Mouse (Mus musculus): ENCODE measurements around the gene Chchd6. TPM values are rescaled to one million over a fixed set of nuclear protein-coding genes. Genes with fewer than 3 reads are reported as not detected.

Chchd6 gene
- polyA plus RNA-seq, 1 experiment from 2014 or later = 191 TPM

DNA sequence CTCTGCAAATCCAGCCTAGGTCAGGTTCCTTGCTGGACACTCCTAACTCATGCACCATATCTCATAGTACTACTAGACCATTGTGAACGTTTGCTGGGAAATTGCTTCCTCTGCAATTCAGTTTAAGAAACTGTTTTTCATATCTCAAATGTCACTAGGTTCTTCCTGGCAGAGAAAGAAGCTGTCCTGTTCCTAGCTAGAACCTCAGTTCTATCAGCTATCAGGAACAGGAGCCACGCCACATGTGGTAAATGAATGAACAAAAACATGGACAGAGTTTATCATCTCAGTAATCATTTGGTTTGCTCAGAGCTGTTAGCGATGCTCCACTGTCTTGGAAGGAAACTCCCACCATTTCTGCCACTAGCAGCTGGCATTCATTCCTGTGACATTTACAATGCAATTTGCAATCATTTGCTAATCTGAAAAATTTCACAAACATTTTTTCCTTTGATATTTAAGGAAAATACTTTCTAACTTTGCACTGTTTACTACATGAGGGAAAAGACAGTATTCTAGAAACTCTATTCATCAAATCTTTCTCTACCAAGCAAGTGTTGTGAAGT lies 179.3 kb downstream of the Chchd6 start:
- WGBS = 89% methylated on average over 3 of the region's 3 CpGs

DNA sequence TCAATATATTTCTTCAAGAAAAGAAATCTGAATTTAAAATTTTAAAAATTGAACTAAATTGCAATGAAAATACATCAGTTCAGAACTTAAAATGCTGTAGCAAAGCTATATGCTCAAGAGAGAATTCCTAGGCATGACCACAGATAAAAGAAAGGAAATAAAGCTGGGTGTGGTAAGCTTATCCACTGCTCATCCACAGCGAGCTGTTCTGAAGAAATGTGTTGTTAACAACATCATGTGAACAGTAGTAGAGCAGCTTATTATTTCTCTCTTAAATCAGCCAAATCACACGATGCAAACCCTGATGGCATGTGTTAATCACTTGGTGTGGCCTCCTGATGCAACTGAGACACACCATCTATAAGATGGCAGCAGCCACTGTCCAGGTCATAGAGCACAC lies 180.4 kb downstream of the Chchd6 start:
- no peak for ATAC-seq
- WGBS = 90% methylated on average over 2 of the region's 2 CpGs

More for the DNA sequence above, 179.3 kb downstream of the Chchd6 start:
- Histone ChIP-seq H3K27ac (ENCODE audit: low read length) (no peak overlapping the region), H3K4me1 (ENCODE audit: control insufficient read depth, insufficient read depth, low read length) (no peaks in the 10 kb centered on the region), H3K27me3 (ENCODE audit: control insufficient read depth, insufficient read depth, low read depth, low read length) (no peaks in the 10 kb centered on the region), H3K9me3 (replicated peaks; ENCODE audit: control insufficient read depth, low read length, poor library complexity, severe bottlenecking) (no peaks in the 10 kb centered on the region), H3K9ac (ENCODE audit: low read depth, low read length) (no peak overlapping the region), H3K4me3 (ENCODE audit: low read depth, low read length) (no peak overlapping the region), H3K36me3 (ENCODE audit: control insufficient read depth, insufficient read depth, low read length) (0 out of 2 replicates have a peak, but pooled peaks cover 2% of the 10 kb centered on the region), H3K4me2 (ENCODE audit: low read length) (no peak overlapping the region)
- no peak for ATAC-seq

DNA sequence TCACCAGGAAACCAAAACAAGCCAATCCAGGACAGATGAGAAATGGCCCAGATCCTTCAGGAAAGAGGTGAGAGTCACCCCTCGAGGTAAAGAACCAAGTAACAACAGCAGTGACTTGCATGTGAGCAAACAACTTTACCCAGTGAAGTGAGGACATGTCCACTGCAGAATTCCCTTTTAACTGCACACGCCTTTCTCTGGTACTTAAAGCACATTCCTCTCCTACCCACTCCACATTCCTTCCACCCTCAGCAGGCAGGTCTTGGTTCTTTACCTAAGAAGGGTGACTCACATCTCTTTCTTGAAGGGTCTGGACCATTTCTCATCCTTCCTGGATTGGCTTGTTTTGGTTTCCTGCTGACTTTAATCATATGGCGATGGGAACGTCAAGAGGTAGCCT lies 181.3 kb downstream of the Chchd6 start:
- H3K9ac ChIP-seq (ENCODE audit: low read depth, low read length) = no peak overlapping the region
- 84% methylated on average over 4 of the region's 4 CpGs for WGBS
- H3K4me2 ChIP-seq (ENCODE audit: low read length) = no peak overlapping the region
- H3K4me1 ChIP-seq (ENCODE audit: control insufficient read depth, insufficient read depth, low read length) = no peaks in the 10 kb centered on the region
- H3K4me3 ChIP-seq (ENCODE audit: low read depth, low read length) = no peak overlapping the region
- H3K27me3 ChIP-seq (ENCODE audit: control insufficient read depth, insufficient read depth, low read depth, low read length) = no peaks in the 10 kb centered on the region
- H3K27ac ChIP-seq (ENCODE audit: low read length) = no peak overlapping the region
- H3K9me3 ChIP-seq (replicated peaks; ENCODE audit: control insufficient read depth, low read length, poor library complexity, severe bottlenecking) = no peaks in the 10 kb centered on the region
- no peak for ATAC-seq
- H3K36me3 ChIP-seq (ENCODE audit: control insufficient read depth, insufficient read depth, low read length) = 0 out of 2 replicates have a peak, but pooled peaks cover 2% of the 10 kb centered on the region

More for the DNA sequence above, 180.4 kb downstream of the Chchd6 start:
- H3K4me2 ChIP-seq (ENCODE audit: low read length) = no peak overlapping the region
- no peaks in the 10 kb centered on the region for H3K27me3 ChIP-seq (ENCODE audit: control insufficient read depth, insufficient read depth, low read depth, low read length)
- H3K4me3 ChIP-seq (ENCODE audit: low read depth, low read length) = no peak overlapping the region
- no peak overlapping the region for H3K27ac ChIP-seq (ENCODE audit: low read length)
- no peaks in the 10 kb centered on the region for H3K9me3 ChIP-seq (replicated peaks; ENCODE audit: control insufficient read depth, low read length, poor library complexity, severe bottlenecking)
- H3K36me3 ChIP-seq (ENCODE audit: control insufficient read depth, insufficient read depth, low read length) = 0 out of 2 replicates have a peak, but pooled peaks cover 2% of the 10 kb centered on the region
- H3K9ac ChIP-seq (ENCODE audit: low read depth, low read length) = no peak overlapping the region
- no peaks in the 10 kb centered on the region for H3K4me1 ChIP-seq (ENCODE audit: control insufficient read depth, insufficient read depth, low read length)

DNA sequence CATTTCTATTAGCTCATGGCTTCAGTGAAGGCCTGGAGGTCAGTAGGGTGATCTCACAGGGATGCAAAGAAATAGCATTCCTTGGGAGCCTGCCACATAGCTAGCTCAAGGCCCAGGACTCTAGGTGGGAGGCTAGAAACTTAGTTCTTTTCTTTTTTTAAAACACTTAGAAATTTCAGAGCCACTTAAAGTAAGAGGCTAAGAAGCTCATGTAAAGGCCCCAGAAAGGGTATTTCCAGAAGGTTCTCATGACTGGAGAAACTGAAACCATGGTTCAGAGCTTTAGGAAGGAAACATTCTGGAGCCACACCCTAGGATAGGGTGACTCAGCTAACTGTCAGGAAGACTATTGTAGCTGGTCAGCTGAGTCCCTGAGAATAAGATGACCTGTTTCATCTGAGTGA lies 182.0 kb downstream of the Chchd6 start:
- H3K36me3 ChIP-seq (ENCODE audit: control insufficient read depth, insufficient read depth, low read length) = no peaks in the 10 kb centered on the region
- no peak overlapping the region for H3K9ac ChIP-seq (ENCODE audit: low read depth, low read length)
- H3K9me3 ChIP-seq (replicated peaks; ENCODE audit: control insufficient read depth, low read length, poor library complexity, severe bottlenecking) = no peaks in the 10 kb centered on the region
- H3K27me3 ChIP-seq (ENCODE audit: control insufficient read depth, insufficient read depth, low read depth, low read length) = no peaks in the 10 kb centered on the region
- no peak overlapping the region for H3K4me2 ChIP-seq (ENCODE audit: low read length)
- H3K27ac ChIP-seq (ENCODE audit: low read length) = no peak overlapping the region
- no peak overlapping the region for H3K4me3 ChIP-seq (ENCODE audit: low read depth, low read length)
- ATAC-seq = no peak
- H3K4me1 ChIP-seq (ENCODE audit: control insufficient read depth, insufficient read depth, low read length) = no peaks in the 10 kb centered on the region

DNA sequence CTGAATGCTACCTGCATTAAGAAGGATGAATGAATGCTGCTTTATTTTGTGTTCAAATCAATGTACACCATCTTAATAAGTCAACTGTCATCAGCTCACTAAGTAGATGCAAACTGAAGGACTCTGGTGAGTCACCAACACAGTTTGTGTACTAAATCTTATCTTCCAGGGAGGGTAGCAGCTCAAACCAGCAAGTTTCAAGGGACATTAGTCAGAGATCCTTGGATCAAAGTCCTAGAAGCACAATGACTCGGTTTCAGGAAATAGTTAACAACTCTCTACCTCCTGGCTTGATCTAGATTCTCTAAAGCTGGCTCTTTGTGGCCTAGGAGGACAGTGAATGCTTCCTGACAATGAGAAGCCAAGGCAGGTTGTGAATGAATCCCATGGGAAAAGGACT lies 182.9 kb downstream of the Chchd6 start:
- Histone ChIP-seq H3K27me3 (ENCODE audit: control insufficient read depth, insufficient read depth, low read depth, low read length) (no peaks in the 10 kb centered on the region), H3K9me3 (replicated peaks; ENCODE audit: control insufficient read depth, low read length, poor library complexity, severe bottlenecking) (no peaks in the 10 kb centered on the region), H3K9ac (ENCODE audit: low read depth, low read length) (no peak overlapping the region), H3K36me3 (ENCODE audit: control insufficient read depth, insufficient read depth, low read length) (no peaks in the 10 kb centered on the region), H3K4me2 (ENCODE audit: low read length) (no peak overlapping the region), H3K4me1 (ENCODE audit: control insufficient read depth, insufficient read depth, low read length) (no peaks in the 10 kb centered on the region), H3K4me3 (ENCODE audit: low read depth, low read length) (no peak overlapping the region), H3K27ac (ENCODE audit: low read length) (no peak overlapping the region)
- no peak for ATAC-seq
- 74% methylated on average over 1 of the region's 1 CpGs for WGBS

DNA sequence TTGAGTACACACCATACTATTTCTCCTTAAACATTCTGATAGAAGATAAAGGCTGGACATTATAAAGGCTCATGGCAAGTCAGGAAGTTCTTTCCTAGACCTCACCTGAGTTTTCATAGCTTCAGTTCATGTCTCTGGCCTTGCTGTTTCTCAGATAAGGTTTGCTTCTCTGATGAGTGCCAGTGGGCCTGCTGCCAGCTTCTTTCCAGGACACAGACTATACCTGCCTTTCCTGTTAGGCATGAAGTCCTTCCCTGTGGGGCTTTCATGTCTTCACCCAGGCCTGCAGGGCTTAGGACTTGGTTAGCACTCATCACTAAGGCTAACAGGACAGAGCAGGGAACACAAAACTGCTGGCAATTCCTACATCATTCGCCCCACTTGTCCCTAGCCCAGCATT lies 186.4 kb downstream of the Chchd6 start:
- Histone ChIP-seq H3K27me3 (ENCODE audit: control insufficient read depth, insufficient read depth, low read depth, low read length) (no peaks in the 10 kb centered on the region), H3K9me3 (replicated peaks; ENCODE audit: control insufficient read depth, low read length, poor library complexity, severe bottlenecking) (no peaks in the 10 kb centered on the region), H3K4me1 (ENCODE audit: control insufficient read depth, insufficient read depth, low read length) (no peaks in the 10 kb centered on the region), H3K36me3 (ENCODE audit: control insufficient read depth, insufficient read depth, low read length) (no peaks in the 10 kb centered on the region), H3K9ac (ENCODE audit: low read depth, low read length) (no peak overlapping the region), H3K4me3 (ENCODE audit: low read depth, low read length) (no peak overlapping the region), H3K27ac (ENCODE audit: low read length) (no peak overlapping the region), H3K4me2 (ENCODE audit: low read length) (no peak overlapping the region)
- 90% methylated on average over 1 of the region's 1 CpGs for WGBS
- ATAC-seq = no peak

DNA sequence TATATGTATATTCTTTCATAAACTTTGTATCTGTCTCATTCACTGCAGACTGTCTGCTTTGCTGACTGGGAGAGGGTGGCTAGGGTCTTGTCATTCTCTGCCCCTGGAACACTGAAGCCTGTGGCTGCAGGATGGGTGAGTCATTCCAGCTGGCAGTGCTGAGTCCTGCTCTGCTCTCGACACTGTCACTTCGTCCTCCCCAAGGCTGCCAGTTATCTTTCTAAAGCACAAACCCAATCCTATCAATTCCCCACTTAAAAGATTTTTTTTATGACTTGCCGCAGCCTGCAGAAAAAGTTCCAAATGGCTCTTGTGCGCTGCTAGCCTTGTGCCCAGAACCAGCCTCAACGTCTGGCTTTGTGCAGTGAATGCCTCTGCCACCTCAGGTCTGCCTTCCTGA lies 187.2 kb downstream of the Chchd6 start:
- no peak for ATAC-seq
- no peaks in the 10 kb centered on the region for H3K36me3 ChIP-seq (ENCODE audit: control insufficient read depth, insufficient read depth, low read length)
- no peak overlapping the region for H3K4me2 ChIP-seq (ENCODE audit: low read length)
- H3K4me1 ChIP-seq (ENCODE audit: control insufficient read depth, insufficient read depth, low read length) = no peaks in the 10 kb centered on the region
- H3K27me3 ChIP-seq (ENCODE audit: control insufficient read depth, insufficient read depth, low read depth, low read length) = no peaks in the 10 kb centered on the region
- no peak overlapping the region for H3K4me3 ChIP-seq (ENCODE audit: low read depth, low read length)
- 81% methylated on average over 5 of the region's 5 CpGs for WGBS
- H3K9ac ChIP-seq (ENCODE audit: low read depth, low read length) = no peak overlapping the region
- H3K9me3 ChIP-seq (replicated peaks; ENCODE audit: control insufficient read depth, low read length, poor library complexity, severe bottlenecking) = no peaks in the 10 kb centered on the region
- H3K27ac ChIP-seq (ENCODE audit: low read length) = no peak overlapping the region

DNA sequence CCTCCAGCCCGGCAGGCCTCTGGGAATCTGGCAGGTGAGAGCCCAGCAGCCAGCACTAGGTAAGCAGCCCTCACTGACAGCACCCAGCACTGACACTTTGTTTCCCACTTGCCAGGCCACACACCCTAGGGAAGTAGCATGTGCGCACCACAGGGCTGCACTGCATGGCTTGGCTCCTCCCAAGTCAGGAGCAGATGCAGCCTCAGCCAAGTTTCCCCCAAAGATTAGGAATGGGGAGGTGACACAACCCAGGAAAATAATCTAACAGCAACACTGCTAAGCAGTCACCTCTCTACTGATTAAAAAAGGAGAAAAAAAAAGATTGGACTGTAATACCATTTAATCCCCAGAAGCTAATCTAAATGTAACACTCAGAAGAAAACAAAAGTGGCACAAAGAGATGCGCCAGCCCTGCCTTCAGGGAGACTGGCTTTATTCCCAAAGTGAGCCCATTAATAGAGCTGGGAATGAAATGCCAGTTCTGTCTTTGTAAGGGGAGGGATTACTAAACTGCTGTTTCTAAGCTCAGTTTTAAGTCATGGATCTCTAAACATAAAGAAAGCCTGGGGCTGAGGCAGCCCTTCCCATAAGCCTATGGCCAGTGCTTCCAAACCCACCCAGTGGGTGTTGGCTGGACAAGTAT lies 188.1 kb downstream of the Chchd6 start:
- Histone ChIP-seq H3K4me3 (ENCODE audit: low read depth, low read length) (no peak overlapping the region), H3K9ac (ENCODE audit: low read depth, low read length) (no peak overlapping the region), H3K27me3 (ENCODE audit: control insufficient read depth, insufficient read depth, low read depth, low read length) (no peaks in the 10 kb centered on the region), H3K36me3 (ENCODE audit: control insufficient read depth, insufficient read depth, low read length) (no peaks in the 10 kb centered on the region), H3K9me3 (replicated peaks; ENCODE audit: control insufficient read depth, low read length, poor library complexity, severe bottlenecking) (no peaks in the 10 kb centered on the region), H3K4me1 (ENCODE audit: control insufficient read depth, insufficient read depth, low read length) (no peaks in the 10 kb centered on the region), H3K4me2 (ENCODE audit: low read length) (no peak overlapping the region), H3K27ac (ENCODE audit: low read length) (no peak overlapping the region)
- 38% methylated on average over 3 of the region's 3 CpGs for WGBS
- ATAC-seq = peak; percentile 42; the same call in 1 of the 2 replicates

DNA sequence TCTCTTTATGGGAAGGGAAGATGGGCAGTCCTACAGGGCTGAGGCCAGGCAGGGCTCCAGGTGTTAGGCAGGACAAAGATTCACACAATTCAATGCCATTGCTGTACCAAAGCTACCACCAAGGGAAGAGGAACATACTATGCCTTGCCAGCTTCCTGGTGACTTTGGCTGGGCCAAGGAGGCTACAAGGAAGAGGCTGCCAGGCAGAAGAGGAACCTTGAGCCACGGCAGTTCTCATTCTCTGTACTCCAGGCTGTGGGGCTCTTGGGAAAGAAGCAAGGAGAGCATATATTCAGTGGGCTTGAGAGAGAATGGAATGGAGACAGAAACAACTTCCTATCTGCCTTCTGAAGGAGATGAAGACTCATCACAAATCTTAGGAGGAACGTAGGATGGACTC lies 190.5 kb downstream of the Chchd6 start:
- Histone ChIP-seq H3K27me3 (ENCODE audit: control insufficient read depth, insufficient read depth, low read depth, low read length) (no peaks in the 10 kb centered on the region), H3K4me2 (ENCODE audit: low read length) (no peak overlapping the region), H3K27ac (ENCODE audit: low read length) (no peak overlapping the region), H3K4me1 (ENCODE audit: control insufficient read depth, insufficient read depth, low read length) (no peaks in the 10 kb centered on the region), H3K36me3 (ENCODE audit: control insufficient read depth, insufficient read depth, low read length) (no peaks in the 10 kb centered on the region), H3K9me3 (replicated peaks; ENCODE audit: control insufficient read depth, low read length, poor library complexity, severe bottlenecking) (no peaks in the 10 kb centered on the region), H3K4me3 (ENCODE audit: low read depth, low read length) (no peak overlapping the region), H3K9ac (ENCODE audit: low read depth, low read length) (no peak overlapping the region)
- 78% methylated on average over 2 of the region's 2 CpGs for WGBS
- no peak for ATAC-seq

Measured in midbrain, embryonic 16.5 days (tissue).